Mouse (Mus musculus) cerebellum, adult 2 months (tissue): ENCODE results near the gene Fam241b.

Experiments used
- CTCF ChIP-seq: fragments of 200-500 bp; IDR thresholded peaks from 2 replicates; pipeline ENCODE4 v1.5.1; 2011; ENCODE audit warnings: low read depth, mild to moderate bottlenecking, control low read depth, low read length, moderate library complexity, borderline replicate concordance; ENCODE audit not compliant: insufficient read depth
- POLR2A ChIP-seq: fragments of 200-500 bp; IDR thresholded peaks from 2 replicates; pipeline ENCODE4 v1.6.1; 2011; ENCODE audit warnings: low read length, control low read depth, borderline replicate concordance; ENCODE audit not compliant: insufficient read depth

GRCm38 (mm10) chr10:62137150-62137549, 6.6 kb downstream of the Fam241b start:
- no peak for TF ChIP-seq CTCF
- TF ChIP-seq POLR2A = no peak
